Mouse (Mus musculus) liver, embryonic 14.5 days (tissue): ENCODE data around the gene Ehd3. TPM values are rescaled to one million over a fixed set of nuclear protein-coding genes. Genes with fewer than 3 reads are reported as not detected.

Experiments used
- ATAC-seq: fragments of 200-750 bp; cut with Nextera tagmentation; 2 replicates; pipeline ENCODE4 v1.8.0; 2017; ENCODE audit warnings: moderate number of reproducible peaks, mild to moderate bottlenecking, moderate library complexity; ENCODE audit not compliant: insufficient read depth
- DNase-seq, 3 experiments: peaks; one replicate each; pipeline ENCODE4 v3.0.0-alpha.2; 2012 to 2013; ENCODE audit warnings: low read depth in 3 of 3, low spot score in 3 of 3
- H3K27ac ChIP-seq: fragments of 300-500 bp; sonication (generic); 2 replicates; pipeline ENCODE4 v1.5.1; 2014; ENCODE audit warnings: moderate library complexity, mild to moderate bottlenecking, control low read depth, inconsistent platforms
- H3K27me3 ChIP-seq: fragments of 300-500 bp; sonication (generic); 2 replicates; pipeline ENCODE4 v1.6.1; 2014; ENCODE audit warnings: mild to moderate bottlenecking, low read length, moderate library complexity; ENCODE audit not compliant: control insufficient read depth, insufficient read depth
- H3K36me3 ChIP-seq: fragments of 300-500 bp; sonication (generic); replicated peaks from 2 replicates; pipeline ENCODE4 v1.6.1; 2014; ENCODE audit warnings: low read depth; ENCODE audit not compliant: control insufficient read depth, insufficient read depth
- H3K4me1 ChIP-seq, 2 experiments: fragments of 200-500 bp in 1 of 2; fragments of 300-500 bp in 1 of 2; sonication (generic) in 1 of 2; replicated peaks; 2 replicates each; pipeline ENCODE4 v1.6.1; 2012 to 2014; ENCODE audit warnings: antibody characterized with exemption in 1 of 2, inconsistent platforms in 1 of 2, low read length in 1 of 2; ENCODE audit not compliant: control insufficient read depth in 2 of 2, insufficient read depth in 2 of 2
- H3K4me2 ChIP-seq: fragments of 300-500 bp; sonication (generic); 2 replicates; pipeline ENCODE4 v1.6.1; 2014; ENCODE audit warnings: low read depth, mild to moderate bottlenecking, control low read depth, moderate library complexity
- H3K4me3 ChIP-seq, 2 experiments: fragments of 200-500 bp in 1 of 2; fragments of 300-500 bp in 1 of 2; sonication (generic) in 1 of 2; 2 replicates each; pipeline ENCODE4 v1.5.1; 2012 to 2014; ENCODE audit warnings: low read depth in 2 of 2, low read length in 2 of 2, mild to moderate bottlenecking in 2 of 2, control low read depth in 1 of 2, inconsistent platforms in 1 of 2, moderate library complexity in 1 of 2; ENCODE audit not compliant: insufficient read depth in 1 of 2
- H3K9ac ChIP-seq: fragments of 300-500 bp; sonication (generic); replicated peaks from 2 replicates; pipeline ENCODE4 v1.6.1; 2014; ENCODE audit warnings: mild to moderate bottlenecking, control low read depth, moderate library complexity
- H3K9me3 ChIP-seq: fragments of 300-500 bp; sonication (generic); 2 replicates; pipeline ENCODE4 v1.6.1; 2016; ENCODE audit warnings: low read length, mixed read lengths; ENCODE audit not compliant: control insufficient read depth
- CTCF ChIP-seq: IDR thresholded peaks from 2 replicates; pipeline ENCODE4 v1.5.1; 2016; ENCODE audit warnings: antibody characterized with exemption, low read depth, control low read depth
- EP300 ChIP-seq: IDR thresholded peaks from 2 replicates; pipeline ENCODE4 v1.6.1; 2016; ENCODE audit warnings: antibody characterized with exemption, low read depth
- WGBS: fragments of 180-500 bp; shearing (Covaris S2); extraction: QIAGEN DNeasy Blood & Tissue Kit; methylation state at CpG from one replicate; pipeline ENCODE4 v1.1.7; 2014; ENCODE audit not compliant: insufficient replicate concordance; 5-methylcytosine and 5-hydroxymethylcytosine counted together
- polyA plus RNA-seq, 2 experiments: library from polyadenylated mRNA; depleted of rRNA in 1 of 2; stranded (reverse) in 1 of 2; unstranded in 1 of 2; fragments of >200 nt; fragmentation: Nextera tagmentation in 1 of 2; extraction: Ambion mirVana in 1 of 2; gene quantifications; 2 replicates each; pipeline versions ENCODE4 v1.2.1 to v1.2.3; 2012 to 2014

Ehd3 gene
- polyA plus RNA-seq, 2 experiments: 14.0 to 15.0 TPM

GRCm38 (mm10) chr17:73881295-73881694 is 77.4 kb downstream of the Ehd3 start:
- WGBS: 11% methylated on average over 6 of the region's 6 CpGs
- no peaks in the 10 kb centered on the region for H3K36me3 ChIP-seq
- no peak for DNase-seq
- TF ChIP-seq EP300 (no peak), CTCF (no peak)
- H3K9me3 ChIP-seq: no peaks in the 10 kb centered on the region
- no peak overlapping the region for H3K4me2 ChIP-seq
- no peaks in the 10 kb centered on the region for H3K27me3 ChIP-seq
- H3K9ac ChIP-seq: no peak overlapping the region
- ATAC-seq: 0 out of 2 replicates have a peak, but pooled peaks have one; percentile 6
- no peak overlapping the region for H3K4me3 ChIP-seq
- H3K27ac ChIP-seq: no peak overlapping the region
- no peaks in the 10 kb centered on the region for H3K4me1 ChIP-seq

Other genes with a start within 250 kb of the Ehd3 start
- 0.03 and 0.09 TPM in 2 replicates for gene Galnt14, start 93.7 kb upstream of the Ehd3 start, polyA plus RNA-seq (2012; rRNA removed)
- gene Galnt14, start 93.7 kb upstream of the Ehd3 start, polyA plus RNA-seq (2014; fragmentation: Nextera tagmentation; extraction: Ambion mirVana): 0.08 TPM in 1 of 2 replicates, not detected in the other
- gene Xdh, start 146.1 kb downstream of the Ehd3 start, polyA plus RNA-seq (2012; rRNA removed): 0.63 and 0.85 TPM in 2 replicates
- gene Xdh, start 146.1 kb downstream of the Ehd3 start, polyA plus RNA-seq (2014; fragmentation: Nextera tagmentation; extraction: Ambion mirVana): 1.1 and 1.3 TPM in 2 replicates
- 0.02 TPM in 1 of 2 replicates, not detected in the other for gene Srd5a2, start 243.8 kb downstream of the Ehd3 start, polyA plus RNA-seq (2012; rRNA removed)
- not detected in 2 replicates for gene Srd5a2, start 243.8 kb downstream of the Ehd3 start, polyA plus RNA-seq (2014; fragmentation: Nextera tagmentation; extraction: Ambion mirVana)